Mouse (Mus musculus) spleen, postnatal 14 days (tissue): ENCODE measurements around the gene Gm21739.
"Not testable (repeated sequence)": the region's sequence is repeated elsewhere in the genome, so short reads cannot be mapped to it uniquely, and the experiment has no call there.

Experiments used
- DNase-seq, 2 experiments: peaks; one replicate each; pipeline ENCODE4 v3.0.0; 2021 to 2022; ENCODE audit warnings: low spot score in 2 of 2

Gm21739 gene

GRCm38 (mm10) chrY:44264344-44264743 is at the start of gene Gm21739:
Gene Gm21739, minus strand, starts transcription at chrY:44264444.
- not testable (repeated sequence) for DNase-seq
